9 mouse cellular contexts compared by ENCODE assay signal in genomic region chr6:126938047-126938446, GRCm38 (mm10). TPM values are rescaled to one million over a fixed set of nuclear protein-coding genes. Genes with fewer than 3 reads are reported as not detected.
DNase-seq lines count a peak whose midpoint lies in the region; ATAC-seq lines count a peak whose summit lies in the region.
"Had no signal": no experiment of that assay in that cellular context is flagged by ENCODE, and none has a peak within 500 bp of the region (broad histone marks: within the 10 kb centered on the region; RNA-seq: fewer than 3 reads in every experiment).

No protein-coding gene starts in this region.

- peak overlapping the region; percentile 96 for H3K4me2 ChIP-seq in limb, embryonic 15.5 days

- peaks cover 43% of the 10 kb centered on the region for H3K4me1 ChIP-seq in erythroblast, embryonic 14.5 days (ENCODE audit: control insufficient read depth)
- peaks cover 30% of the 10 kb centered on the region for H3K4me1 ChIP-seq in forebrain, embryonic 10.5 days
- peaks cover 19% of the 10 kb centered on the region for H3K4me1 ChIP-seq in limb, embryonic 15.5 days

- intact Hi-C loops in gastrocnemius, postnatal 14 days (cut with DNase I; ENCODE audit: low total_unique reads), result no loop called here
- intact Hi-C loops in left cerebral cortex, postnatal 14 days (cut with DNase I), result loop anchor here (5.0 kb wide), 2 partner anchors 91 to 146 kb away; partner anchors contain the start of gene Ndufa9

- no peaks in the 10 kb centered on the region for H3K27me3 ChIP-seq in erythroblast, embryonic 14.5 days (ENCODE audit: control insufficient read depth)
- no peaks in the 10 kb centered on the region for H3K27me3 ChIP-seq in forebrain, embryonic 10.5 days (ENCODE audit: poor library complexity, severe bottlenecking)
- no peaks in the 10 kb centered on the region for H3K27me3 ChIP-seq in limb, embryonic 15.5 days

- no peaks in the 10 kb centered on the region; the same call in 1 of the 2 replicates for H3K9me3 ChIP-seq in erythroblast, embryonic 14.5 days (ENCODE audit: control insufficient read depth, low read length)
- H3K9me3 ChIP-seq in forebrain, embryonic 10.5 days, result no peaks in the 10 kb centered on the region
- H3K9me3 ChIP-seq in limb, embryonic 15.5 days, result no peaks in the 10 kb centered on the region

- no peak for ATAC-seq in erythroblast, adult 5-6 weeks (replicated peaks; ENCODE audit: low FRiP score, poor library complexity, severe bottlenecking)
- ATAC-seq in limb, embryonic 15.5 days (ENCODE audit: insufficient number of reproducible peaks, low FRiP score, low TSS enrichment, low read depth), result no peak

- WGBS in forebrain, embryonic 10.5 days, result 90% methylated on average over 2 of the region's 2 CpGs
- 68% methylated on average over 2 of the region's 2 CpGs for WGBS in limb, embryonic 15.5 days

- peak; percentile 35 for DNase-seq in 3T3-L1 (ENCODE audit: low read depth, low spot score)
- no peak for DNase-seq in forebrain, embryonic 10.5 days (ENCODE audit: extremely low spot score, low spot score)
- DNase-seq in gastrocnemius, postnatal 14 days, result no peak
- no peak for DNase-seq in left cerebral cortex, postnatal 14 days (ENCODE audit: low spot score in 2 of 2)
- DNase-seq in urinary bladder, adult 2 months (ENCODE audit: low spot score), result no peak
- DNase-seq: gastrocnemius, postnatal 10 days had no signal

- peaks cover 59% of the 10 kb centered on the region for H3K36me3 ChIP-seq in erythroblast, embryonic 14.5 days (ENCODE audit: control insufficient read depth)
- H3K36me3 ChIP-seq in forebrain, embryonic 10.5 days (replicated peaks), result peaks cover 39% of the 10 kb centered on the region
- peaks cover 13% of the 10 kb centered on the region; the same call in 1 of the 2 replicates for H3K36me3 ChIP-seq in limb, embryonic 15.5 days

- 0 out of 2 replicates have a peak overlapping the region, but pooled peaks have one; percentile 93 for H3K27ac ChIP-seq in forebrain, embryonic 10.5 days
- no peak overlapping the region for H3K27ac ChIP-seq in limb, embryonic 15.5 days

- no peak overlapping the region for H3K9ac ChIP-seq in limb, embryonic 15.5 days

- peak overlapping the region; percentile 86 for H3K4me3 ChIP-seq in erythroblast, embryonic 14.5 days (replicated peaks)
- peak overlapping the region; percentile 88 for H3K4me3 ChIP-seq in forebrain, embryonic 10.5 days
- peak overlapping the region; percentile 79 for H3K4me3 ChIP-seq in limb, embryonic 15.5 days

RNA-seq across cellular contexts. Expression of gene Rad51ap1, which starts 1.3 kb away (rescaled TPM):
- 5.5 and 6.1 TPM in 2 replicates for polyA plus RNA-seq in erythroblast, embryonic 14.5 days (2012)
- total RNA-seq in erythroblast, adult 5-6 weeks (2015; ENCODE audit: low replicate concordance), result 18.0 and 20.4 TPM in 2 replicates
- 85.9 and 165 TPM in 2 replicates for total RNA-seq in erythroblast, adult 5-6 weeks (2017; ENCODE audit: low replicate concordance)
- polyA plus RNA-seq in forebrain, embryonic 10.5 days (2016; fragmentation: Nextera tagmentation; extraction: Ambion mirVana), result 85.8 and 92.1 TPM in 2 replicates
- 44.0 and 47.4 TPM in 2 replicates for polyA plus RNA-seq in limb, embryonic 15.5 days (2015; fragmentation: Nextera tagmentation; extraction: Ambion mirVana)
- total RNA-seq in gastrocnemius, postnatal 14 days (2021), result 1 to 10 TPM; 3.0 to 3.6 TPM
- 1 to 10 TPM; 2.7 to 3.6 TPM for total RNA-seq in left cerebral cortex, postnatal 14 days (2021)
- polyA plus RNA-seq in urinary bladder, adult 2 months (2012; rRNA removed), result 2.4 and 3.6 TPM in 2 replicates

RNA-seq across cellular contexts. Expression of gene D6Wsu163e, which starts 1.7 kb away (rescaled TPM):
- polyA plus RNA-seq in erythroblast, embryonic 14.5 days (2012), result 0.33 and 0.91 TPM in 2 replicates
- 17.1 and 27.9 TPM in 2 replicates for total RNA-seq in erythroblast, adult 5-6 weeks (2015; ENCODE audit: low replicate concordance)
- total RNA-seq in erythroblast, adult 5-6 weeks (2017; ENCODE audit: low replicate concordance), result 22.6 and 29.5 TPM in 2 replicates
- 14.7 and 16.3 TPM in 2 replicates for polyA plus RNA-seq in forebrain, embryonic 10.5 days (2016; fragmentation: Nextera tagmentation; extraction: Ambion mirVana)
- 18.5 and 19.6 TPM in 2 replicates for polyA plus RNA-seq in limb, embryonic 15.5 days (2015; fragmentation: Nextera tagmentation; extraction: Ambion mirVana)
- 1 to 10 TPM; 8.6 to 9.3 TPM for total RNA-seq in gastrocnemius, postnatal 14 days (2021)
- total RNA-seq in left cerebral cortex, postnatal 14 days (2021), result 10 to 100 TPM; 35.1 to 44.9 TPM
- 14.3 and 15.9 TPM in 2 replicates for polyA plus RNA-seq in urinary bladder, adult 2 months (2012; rRNA removed)

RNA-seq across cellular contexts. Expression of gene Dyrk4, which starts 16.4 kb away (rescaled TPM):
- polyA plus RNA-seq in erythroblast, embryonic 14.5 days (2012), result not detected in 2 replicates
- total RNA-seq in erythroblast, adult 5-6 weeks (2015; ENCODE audit: low replicate concordance), result not detected in 2 replicates
- total RNA-seq in erythroblast, adult 5-6 weeks (2017; ENCODE audit: low replicate concordance), result 0.60 TPM in 1 of 2 replicates, not detected in the other
- polyA plus RNA-seq in forebrain, embryonic 10.5 days (2016; fragmentation: Nextera tagmentation; extraction: Ambion mirVana), result 0.12 TPM in 1 of 2 replicates, not detected in the other
- polyA plus RNA-seq in limb, embryonic 15.5 days (2015; fragmentation: Nextera tagmentation; extraction: Ambion mirVana), result not detected in 2 replicates
- not detected for total RNA-seq in gastrocnemius, postnatal 14 days (2021)
- total RNA-seq in left cerebral cortex, postnatal 14 days (2021), result under 1 TPM in 1 of 2 experiments, not detected in 1; 0.37 TPM
- 0.03 and 0.06 TPM in 2 replicates for polyA plus RNA-seq in urinary bladder, adult 2 months (2012; rRNA removed)
- total RNA-seq: gastrocnemius, postnatal 10 days had no signal
